Mouse (Mus musculus) thymus, adult 18-20 months (tissue): Measurements from ENCODE around the gene E2f4.
A peak's percentile ranks its signal among the peaks of the same experiment; 100 is the strongest.
"Not testable (repeated sequence)": the region's sequence is repeated elsewhere in the genome, so short reads cannot be mapped to it uniquely, and the experiment has no call there.

ENCODE experiments used
- DNase-seq, 2 experiments: peaks; one replicate each; pipeline ENCODE4 v3.0.0; 2022; ENCODE audit warnings: mixed read lengths in 2 of 2

The E2f4 gene

DNA sequence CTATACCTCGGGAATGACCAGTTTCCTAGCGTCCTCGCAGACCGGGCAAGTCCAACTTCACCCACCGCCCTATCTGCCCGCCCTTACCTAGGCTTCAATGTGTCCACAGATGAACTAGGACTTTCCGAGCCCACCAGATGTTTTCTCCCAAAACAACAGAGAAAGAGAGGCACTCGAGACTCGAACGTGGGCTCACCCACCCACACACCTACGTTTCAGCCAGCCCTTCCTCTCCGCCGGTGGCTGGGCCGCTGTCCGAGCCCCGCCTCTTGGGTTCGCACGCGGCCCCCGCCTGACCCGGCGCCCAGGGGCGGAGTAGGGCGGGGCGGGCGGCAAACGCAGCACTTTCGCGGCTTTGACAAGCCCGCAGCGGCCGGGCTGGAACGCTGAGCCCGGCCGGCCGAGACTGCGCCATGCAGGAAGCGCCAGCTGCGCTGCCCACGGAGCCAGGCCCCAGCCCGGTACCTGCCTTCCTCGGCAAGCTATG, 28.0 kb upstream of the E2f4 start, which contains the start of gene Hsf4:
Hsf4 (plus strand) TSS at position 341 of the 487 bp plus-strand sequence.
- DNase-seq, result no peak

DNA sequence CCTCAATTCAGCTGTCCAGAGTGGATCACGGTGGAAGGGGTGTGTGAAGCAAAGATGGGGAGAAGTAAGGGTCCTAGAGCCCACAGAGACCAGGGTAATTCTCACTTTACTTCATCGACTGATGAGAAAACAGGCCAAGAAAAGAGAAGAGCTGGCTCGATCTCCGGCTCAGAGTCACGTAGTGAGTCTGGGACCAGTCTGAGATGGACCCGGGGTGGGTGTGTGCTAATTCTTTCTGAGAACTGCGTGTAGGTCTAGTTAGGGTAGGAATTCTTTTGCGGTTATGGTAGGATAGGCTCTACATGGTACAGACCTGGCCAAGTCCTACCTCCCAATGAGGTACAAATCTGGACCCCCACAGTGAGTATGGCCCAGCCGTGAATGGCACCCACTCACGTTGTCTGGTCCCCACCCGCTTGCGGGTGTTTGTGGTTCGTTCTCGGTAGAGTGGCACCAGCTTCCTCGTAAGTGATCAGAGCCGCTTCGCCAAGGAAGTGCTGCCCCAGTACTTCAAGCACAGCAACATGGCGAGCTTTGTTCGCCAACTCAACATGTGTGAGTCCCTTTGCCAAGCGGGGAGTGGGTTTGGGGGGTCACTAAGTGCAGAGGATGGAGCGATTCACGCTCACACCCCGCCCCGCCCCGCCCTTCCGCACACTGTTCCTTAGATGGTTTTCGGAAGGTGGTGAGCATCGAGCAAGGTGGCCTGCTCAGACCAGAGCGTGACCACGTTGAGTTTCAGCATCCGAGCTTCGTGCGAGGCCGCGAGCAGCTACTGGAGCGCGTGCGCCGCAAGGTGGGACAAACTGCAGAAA, 27.2 kb upstream of the E2f4 start:
- no peak for DNase-seq

DNA sequence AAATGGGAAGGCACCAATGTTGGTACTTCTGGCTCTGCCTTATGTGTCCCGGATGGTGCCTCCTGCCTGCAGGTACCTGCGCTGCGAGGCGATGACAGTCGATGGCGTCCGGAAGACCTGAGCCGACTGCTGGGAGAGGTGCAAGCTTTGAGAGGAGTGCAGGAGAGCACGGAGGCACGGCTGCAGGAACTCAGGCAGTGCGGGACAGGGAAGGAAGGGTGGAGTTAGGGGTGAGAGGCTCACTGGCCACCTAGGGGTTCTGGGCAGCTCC, 26.6 kb upstream of the E2f4 start:
- no peak for DNase-seq

DNA sequence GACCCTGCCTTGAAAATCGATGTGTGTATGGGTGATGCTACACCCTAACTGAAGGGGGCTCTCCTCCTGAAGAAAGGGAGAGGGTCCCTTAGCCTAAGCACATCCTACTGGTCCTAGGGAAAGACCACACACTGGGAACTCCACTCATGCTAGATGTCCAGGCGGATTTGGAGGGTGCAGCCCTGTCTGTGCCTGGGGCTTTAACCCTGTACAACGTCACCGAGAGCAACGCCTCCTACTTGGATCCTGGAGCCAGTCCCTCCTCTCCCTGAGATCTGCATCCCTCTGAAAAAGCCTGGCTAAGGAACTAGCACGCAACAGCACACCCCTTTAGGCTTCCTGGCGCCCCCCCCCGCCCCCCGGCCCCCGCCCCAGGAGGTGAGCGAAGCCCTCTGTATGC, 22.1 kb upstream of the E2f4 start:
- no peak for DNase-seq

DNA sequence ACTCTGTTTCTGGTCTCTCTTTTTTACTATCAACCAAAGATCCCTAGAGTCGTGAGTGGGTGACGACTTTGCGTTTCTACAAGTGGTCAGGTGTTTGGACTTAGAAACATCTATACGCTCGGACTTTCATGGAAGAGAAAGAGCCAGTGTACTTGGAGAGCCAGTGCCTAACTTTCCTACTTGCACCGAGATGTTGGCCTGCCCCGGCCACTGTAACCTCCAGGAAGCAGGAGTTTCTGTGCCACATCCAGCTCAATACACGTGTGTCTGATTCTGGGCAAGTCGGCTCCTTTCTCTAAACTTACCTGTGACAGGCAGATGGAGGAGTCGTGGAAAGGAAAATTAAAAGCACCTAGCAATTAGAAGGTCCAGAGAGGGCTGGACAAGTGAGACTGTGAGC, 21.6 kb upstream of the E2f4 start, which contains the start of gene Nol3:
Nol3 (plus strand) TSS at position 301 of the 400 bp plus-strand sequence.
- no peak for DNase-seq

DNA sequence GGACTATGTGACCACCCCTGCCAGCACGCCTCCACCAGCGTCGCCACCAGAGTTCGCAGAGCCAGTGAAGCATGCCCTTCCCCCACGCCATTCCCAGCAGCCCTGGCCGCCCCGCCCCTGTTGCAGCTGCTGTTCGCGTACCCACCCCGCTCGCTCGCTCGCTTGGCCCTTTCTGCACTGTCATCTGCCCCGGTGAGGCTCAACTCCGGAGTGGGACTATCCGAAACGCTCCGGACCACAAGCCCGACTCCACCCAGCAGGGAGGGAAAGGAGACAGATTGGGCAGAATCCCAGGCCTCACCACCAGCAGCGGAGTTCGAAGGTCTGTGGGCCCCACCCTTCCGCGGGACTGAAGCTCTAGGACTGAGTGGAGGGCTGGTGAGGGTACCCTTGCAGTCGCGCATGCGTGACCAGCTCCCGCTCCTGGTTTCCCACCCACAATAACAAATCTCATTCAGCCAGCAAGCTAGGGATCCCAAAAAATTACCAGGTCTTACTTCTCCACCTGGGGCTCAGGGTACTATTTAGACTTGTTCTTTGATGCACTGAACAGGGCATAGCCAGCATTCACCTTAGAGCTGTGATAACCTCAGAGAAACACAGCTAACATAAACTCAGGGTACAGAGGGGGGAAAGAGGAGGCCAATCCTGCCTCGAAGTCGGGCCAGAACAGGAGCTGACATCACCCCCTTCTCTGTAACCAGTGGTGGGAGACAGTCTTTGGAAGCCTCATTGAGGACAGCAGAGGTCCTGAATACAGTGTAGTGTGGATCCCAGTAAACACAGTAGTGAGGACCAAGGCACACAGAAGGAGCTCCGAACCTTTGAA, 21.0 kb upstream of the E2f4 start:
- DNase-seq, result no peak

DNA sequence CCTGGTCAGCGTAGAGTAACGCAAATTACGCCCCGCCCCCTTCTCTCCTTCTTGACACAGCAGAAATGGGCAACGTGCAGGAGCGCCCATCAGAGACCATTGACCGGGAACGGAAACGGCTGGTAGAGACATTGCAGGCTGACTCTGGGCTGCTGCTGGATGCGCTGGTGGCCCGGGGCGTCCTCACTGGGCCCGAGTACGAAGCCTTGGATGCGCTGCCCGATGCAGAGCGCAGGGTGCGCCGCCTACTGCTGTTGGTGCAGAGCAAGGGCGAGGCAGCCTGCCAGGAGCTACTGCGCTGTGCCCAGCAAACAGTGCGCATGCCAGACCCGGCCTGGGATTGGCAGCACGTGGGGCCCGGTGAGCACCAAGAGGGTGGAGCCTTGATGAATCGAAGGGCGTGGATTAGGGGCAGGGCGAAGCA, 18.5 kb upstream of the E2f4 start:
- DNase-seq, result no peak

DNA sequence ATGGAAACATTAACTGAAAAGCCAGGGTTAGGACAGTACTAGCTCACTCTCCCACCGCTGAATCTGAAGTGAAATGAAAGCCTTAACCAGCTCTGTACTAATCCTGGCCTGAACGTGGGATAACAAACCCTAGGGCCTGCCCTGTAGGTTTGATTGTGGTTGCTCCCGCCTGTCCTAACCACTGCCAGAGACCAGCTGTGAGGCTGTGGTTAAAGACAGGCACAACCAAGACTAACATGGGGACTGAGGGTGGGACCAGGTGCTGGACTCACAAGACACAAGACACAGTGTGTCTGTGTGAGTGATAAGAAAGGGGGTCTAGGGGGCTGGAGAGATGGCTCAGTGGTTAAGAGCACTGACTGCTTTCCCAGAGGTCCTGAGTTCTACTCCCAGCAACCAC, 16.9 kb upstream of the E2f4 start:
- DNase-seq, result no peak

DNA sequence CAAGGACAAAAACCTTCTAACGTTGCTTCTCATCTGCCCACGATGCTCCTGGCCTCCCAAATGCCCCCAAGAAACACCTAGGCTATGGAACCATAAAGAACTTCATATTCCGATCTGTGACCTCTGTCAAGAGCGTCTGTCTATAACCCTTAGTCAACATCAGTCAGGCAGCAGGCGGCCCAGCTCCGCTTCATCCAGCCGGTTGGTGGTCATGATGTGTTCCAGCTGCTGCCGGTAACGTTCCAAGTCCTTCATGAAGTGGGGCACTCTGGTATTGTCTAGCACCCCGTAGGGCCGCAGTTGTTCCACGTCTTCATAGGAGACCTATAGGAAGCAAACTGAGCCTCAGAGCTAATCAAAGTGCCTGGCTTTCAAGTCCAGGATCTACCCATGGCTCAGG, 15.6 kb upstream of the E2f4 start:
- DNase-seq, result no peak

DNA sequence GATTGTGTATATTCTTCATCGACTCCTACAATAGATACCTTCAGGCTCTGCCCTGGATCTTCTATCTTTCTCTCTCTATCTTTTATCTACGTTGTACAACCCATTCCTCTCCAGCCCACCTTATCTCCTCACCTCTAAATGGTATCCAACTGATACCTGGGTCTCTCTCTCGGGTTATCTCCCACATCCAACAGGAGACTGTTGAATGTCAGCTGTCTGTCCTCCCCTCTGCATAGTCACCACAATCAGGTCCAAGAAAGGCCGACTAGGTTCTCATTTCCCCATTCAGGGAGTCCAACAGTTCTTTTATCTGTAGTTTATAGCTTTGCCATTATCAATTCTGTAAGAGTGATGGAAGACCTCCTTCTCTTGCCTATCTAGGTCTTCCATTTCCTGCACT, 15.2 kb upstream of the E2f4 start:
- DNase-seq, result no peak

DNA sequence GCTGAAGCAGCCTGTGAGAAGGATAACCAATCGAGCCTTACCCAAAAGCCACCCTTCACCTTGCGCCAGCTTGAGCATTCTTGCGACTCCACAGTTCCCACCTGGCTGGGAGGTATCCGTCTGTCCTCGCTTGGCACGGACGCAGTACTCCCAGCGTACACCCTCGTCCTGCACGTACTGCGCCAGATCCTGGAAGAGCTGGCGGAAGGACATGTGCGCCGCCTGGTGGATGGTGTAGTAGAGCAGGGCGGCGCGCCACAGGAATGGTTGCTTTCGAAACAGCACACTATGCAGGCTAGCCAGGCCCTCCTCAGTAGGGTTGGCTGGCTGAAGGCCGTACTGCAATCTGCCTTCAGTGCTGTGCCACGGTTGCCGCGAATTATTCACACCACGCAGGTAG, 14.4 kb upstream of the E2f4 start:
- DNase-seq, result no peak

DNA sequence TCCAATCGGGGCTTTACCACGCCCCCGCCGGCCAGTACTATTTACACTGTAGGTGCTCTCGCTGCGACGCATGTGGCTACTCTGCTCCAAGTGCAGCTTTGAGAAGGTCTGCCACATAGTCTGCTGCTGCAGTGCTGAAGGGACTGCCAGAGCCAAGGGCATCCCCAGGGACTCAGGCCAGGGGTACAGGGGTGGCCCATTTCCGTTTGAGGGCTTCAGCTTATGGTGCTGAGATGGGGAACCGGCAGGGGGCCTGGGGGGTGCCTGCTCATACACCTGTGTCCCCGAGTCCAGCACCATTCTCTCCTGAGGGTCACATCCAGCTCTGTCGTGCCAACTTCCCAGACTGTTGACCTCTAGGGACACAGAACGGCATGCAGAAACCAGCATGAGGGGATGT, 11.9 kb upstream of the E2f4 start:
- no peak for DNase-seq

DNA sequence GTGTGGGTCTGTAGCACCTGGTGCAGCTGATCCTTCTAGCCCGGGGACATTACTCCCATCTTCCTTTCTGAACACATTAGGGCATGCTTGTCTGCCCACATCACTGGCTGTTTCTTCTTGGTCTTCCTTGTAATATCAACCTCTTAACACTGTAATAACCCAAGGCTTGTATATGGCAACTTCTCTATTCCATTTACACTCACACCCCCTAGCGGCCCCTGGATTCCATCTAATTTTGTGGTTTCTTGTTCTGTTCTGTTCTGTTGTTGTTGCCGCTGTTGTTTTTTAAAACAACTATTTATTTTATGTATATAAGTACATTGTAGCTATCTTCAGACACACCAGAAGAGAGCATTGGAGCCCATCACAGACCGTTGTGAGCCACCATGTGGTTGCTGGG, 10.6 kb upstream of the E2f4 start:
- no peak for DNase-seq

DNA sequence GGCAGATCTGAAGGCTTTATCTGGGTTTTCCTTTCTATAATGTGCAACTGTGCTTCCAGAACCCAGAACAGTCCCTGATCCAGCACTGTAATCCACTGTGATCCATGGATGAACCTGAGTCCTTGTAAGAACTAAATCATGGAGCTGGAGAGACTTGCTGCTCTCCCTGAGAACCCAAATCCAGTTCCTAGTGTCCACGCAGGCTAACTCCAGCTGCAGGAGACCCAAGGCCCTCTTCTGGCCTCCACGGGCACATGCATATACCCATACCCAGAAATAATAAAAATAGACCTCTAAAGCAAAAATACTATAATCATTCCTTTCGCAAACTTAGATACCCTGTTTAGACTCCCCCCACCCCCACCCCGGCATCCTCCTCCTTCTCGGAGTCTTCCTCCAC, 9.2 kb upstream of the E2f4 start:
- DNase-seq, result no peak

DNA sequence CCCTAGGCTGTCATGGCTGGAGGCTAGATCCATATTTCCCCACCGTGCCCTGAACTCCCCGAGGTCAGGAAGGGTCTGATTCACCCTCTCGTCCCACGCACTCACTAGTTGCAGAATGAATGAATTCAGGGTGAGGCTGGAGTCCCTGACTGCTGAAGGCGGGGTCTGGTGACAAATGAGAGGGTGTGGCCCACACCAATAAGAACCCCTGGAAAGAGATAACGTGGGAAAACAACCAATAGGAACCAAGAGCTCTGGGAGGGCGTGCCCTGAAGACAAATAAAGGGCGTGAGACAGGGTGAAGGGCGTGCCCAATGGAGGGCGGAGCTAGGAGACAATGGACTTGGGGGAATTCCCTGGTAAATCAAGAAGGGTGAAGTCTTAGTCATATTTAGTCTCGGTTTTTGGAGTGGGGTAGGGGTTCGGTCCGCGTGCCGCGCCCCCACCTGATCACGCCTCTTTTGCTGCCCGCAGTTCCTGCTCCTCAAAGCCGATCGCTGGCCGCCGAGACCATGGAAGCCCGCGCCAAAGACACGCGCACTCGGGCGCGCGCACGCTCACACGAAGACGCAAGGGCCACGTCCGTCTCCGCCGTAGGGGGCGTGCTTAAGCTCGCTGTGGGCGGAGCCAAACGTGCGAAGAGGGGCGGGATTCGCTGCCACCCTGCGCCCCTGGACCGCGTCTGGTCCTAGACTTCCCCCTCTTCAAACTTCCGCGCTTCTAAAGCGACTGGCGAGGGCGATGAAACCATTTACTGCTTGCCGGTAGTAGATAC, 8.3 kb upstream of the E2f4 start:
- DNase-seq, result peak; percentile 92 to 93

DNA sequence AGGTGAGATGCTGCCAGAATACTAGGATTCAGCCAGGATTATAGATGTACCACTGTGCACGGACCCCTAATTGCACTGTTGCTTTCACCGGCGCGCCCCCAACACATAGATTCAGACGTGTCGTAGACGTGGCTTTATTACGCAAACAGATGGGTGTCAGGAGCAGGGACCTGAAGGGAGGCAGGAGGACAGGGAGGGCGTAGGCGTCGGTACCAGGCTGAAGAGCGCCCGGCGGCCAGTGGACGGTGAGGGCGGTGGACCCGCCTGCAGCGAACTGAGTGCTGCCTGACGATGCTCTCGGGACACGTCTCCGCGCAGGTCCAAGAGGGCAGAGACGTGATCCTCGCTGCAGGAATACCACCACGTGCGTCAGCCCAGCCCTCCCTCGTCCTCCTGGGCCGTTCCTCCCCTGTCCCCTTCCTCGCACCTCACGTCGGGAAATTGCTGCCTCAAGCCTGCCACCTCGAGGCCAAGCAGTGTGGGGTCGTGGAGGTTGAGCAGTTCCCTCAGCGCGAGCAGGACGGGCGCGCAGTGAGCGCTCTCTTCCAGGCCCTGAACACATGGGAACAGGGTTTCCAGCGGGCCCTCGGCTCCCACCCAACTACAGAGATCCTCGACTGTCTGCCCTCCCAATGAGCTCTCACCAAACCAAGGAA, 7.5 kb upstream of the E2f4 start, which contains the start of gene 4931428F04Rik:
4931428F04Rik (minus strand) TSS at position 60 of the 656 bp plus-strand sequence.
- peak; percentile 53 to 55 for DNase-seq

DNA sequence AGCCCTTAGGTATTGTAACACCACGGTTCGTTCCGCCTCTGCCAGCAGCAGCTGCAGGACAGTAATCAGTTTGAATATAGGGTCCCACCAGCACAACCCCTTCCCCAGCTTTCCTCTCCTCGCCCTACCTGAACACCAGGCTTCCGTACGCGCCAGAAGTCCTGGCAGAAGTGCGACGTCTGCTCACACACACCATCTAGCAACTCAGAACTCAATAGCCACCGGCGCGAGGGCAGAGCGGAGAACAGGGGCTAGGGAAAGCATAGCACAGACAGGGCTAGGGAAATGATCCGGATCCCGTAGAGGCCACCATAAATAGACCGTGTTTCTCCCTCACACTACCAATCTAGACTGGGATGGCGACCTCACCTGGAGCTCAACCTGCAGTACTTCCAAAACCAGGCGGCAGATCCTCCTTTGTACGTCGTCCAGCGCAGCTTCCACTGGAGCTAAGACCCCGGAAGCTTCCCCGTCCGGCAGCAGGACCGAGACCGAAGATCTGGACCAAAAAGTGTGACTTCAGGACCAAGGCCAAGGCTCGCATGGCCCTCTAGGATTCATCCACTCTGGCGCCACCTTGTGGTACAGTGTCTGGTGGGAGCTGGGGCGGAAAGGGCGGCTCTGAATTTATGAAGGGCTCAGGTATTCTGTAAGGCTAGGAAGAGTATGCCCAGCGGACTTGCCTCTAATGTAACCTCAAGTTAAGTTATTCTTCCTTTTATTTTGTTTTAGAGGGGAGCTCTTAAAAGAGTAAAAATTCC, 6.7 kb upstream of the E2f4 start:
- peak; percentile 63 to 74 for DNase-seq

DNA sequence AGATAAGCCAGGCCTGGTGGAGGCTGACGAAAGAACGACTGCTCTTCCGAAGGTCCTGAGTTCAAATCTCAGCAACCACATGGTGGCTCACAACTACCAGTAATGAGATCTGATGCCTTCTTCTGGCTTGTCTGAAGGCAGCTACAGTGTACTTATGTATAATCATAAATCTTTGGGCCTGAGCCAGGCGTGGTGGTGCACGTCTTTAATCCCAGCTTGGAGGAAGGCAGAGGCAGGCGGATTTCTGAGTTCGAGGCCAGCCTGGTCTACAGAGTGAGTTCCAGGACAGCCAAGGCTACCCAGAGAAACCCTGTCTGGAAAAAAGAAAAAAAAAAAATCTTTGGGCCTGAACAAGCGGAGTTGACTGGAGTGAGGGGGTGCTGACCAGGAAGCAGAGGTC, 6.1 kb upstream of the E2f4 start:
- not testable (repeated sequence) for DNase-seq

DNA sequence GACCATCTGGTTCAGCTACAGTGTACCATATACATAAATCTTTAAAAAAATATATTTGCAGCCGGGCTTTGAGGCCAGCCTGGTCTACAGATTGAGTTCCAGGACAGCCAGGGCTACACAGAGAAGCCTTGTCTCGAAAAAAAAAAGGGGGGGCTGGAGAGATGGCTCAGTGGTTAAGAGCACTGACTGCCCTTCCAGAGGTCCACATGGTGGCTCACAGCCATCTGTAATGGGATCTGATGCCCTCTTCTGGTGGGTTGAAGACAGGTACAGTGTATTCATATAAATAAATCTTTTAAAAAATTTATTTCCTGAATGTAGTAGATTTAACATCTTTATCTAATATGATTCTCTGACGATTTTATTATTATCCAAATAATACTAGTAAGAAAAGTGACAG, 5.7 kb upstream of the E2f4 start:
- not testable (repeated sequence) for DNase-seq

DNA sequence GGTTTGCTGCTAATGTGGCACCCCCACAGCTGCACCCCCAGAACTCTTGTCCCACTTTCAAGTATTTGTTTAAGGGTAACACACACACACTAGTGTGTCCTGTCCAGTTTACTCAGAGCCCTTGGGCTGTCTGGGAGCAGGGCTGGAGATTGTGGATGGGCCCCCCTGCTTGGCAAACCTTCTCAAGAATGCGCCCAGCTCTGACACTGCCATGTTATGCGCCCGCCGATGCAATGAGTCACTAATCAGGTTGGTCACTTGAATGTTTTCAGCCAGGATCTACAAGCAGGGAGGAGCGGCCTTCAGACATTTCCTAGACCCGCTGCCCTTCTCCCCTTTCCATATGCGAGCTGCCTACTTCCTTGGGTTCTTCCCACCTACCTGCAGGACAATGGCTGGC, 5.0 kb upstream of the E2f4 start:
- no peak for DNase-seq

DNA sequence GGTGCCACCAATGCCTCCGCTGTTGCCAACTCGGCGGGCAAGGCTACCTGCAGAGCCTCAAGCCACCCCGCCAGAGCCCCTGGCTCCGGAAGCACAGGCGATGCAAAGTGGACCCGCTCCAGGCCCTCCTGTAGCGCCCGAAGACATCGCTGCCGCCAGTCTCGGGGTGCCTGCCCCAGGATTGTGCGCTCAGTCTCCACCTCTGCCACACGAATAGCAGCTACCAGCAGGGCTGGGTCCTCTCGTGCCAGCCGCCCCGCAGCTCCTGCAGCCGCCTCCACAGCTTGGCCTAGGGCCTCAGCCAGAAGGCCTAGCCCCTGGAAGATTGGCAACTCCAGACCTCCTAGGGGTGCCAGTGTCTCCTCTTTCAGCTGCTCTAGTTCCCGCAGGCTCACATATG, 4.1 kb upstream of the E2f4 start:
- no peak for DNase-seq

DNA sequence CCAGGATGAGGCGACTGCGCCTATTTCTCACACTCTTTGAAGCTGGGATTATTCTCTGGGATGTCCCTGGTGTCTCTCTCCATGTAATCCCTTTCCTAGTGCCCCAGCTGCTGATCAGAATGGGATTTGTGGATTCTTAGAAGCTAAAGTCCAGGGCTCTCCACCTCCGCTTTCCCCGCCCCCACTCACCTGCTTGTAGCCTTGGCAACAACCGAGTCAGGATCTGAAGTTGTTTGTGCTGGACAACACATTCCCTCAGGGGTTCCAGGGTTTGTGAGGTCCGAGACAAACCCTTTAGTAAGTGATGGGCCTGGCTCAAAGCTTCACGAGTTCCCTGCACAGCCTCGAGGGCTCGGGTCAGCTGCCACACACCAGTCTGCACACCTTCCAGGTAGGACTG, 2.7 kb upstream of the E2f4 start:
- DNase-seq, result no peak
